Mouse (Mus musculus) embryonic facial prominence, embryonic 12.5 days (tissue): ENCODE data around the gene Pdpk1. TPM values are rescaled to one million over a fixed set of nuclear protein-coding genes. Genes with fewer than 3 reads are reported as not detected.

Experiments
- ATAC-seq: fragments of 200-750 bp; cut with Nextera tagmentation; 2 replicates; pipeline ENCODE4 v1.8.0; 2017; ENCODE audit not compliant: insufficient number of reproducible peaks, insufficient read depth, low FRiP score, low TSS enrichment
- H3K27ac ChIP-seq: fragments of 300-500 bp; sonication (generic); 2 replicates; pipeline ENCODE4 v1.5.1; 2016; ENCODE audit warnings: mild to moderate bottlenecking
- H3K27me3 ChIP-seq: fragments of 300-500 bp; sonication (generic); 2 replicates; pipeline ENCODE4 v1.6.1; 2016; ENCODE audit warnings: mild to moderate bottlenecking, moderate library complexity
- H3K36me3 ChIP-seq: fragments of 300-500 bp; sonication (generic); 2 replicates; pipeline ENCODE4 v1.6.1; 2016; ENCODE audit warnings: mild to moderate bottlenecking
- H3K4me1 ChIP-seq: fragments of 300-500 bp; sonication (generic); 2 replicates; pipeline ENCODE4 v1.6.1; 2016
- H3K4me2 ChIP-seq: fragments of 300-500 bp; sonication (generic); replicated peaks from 2 replicates; pipeline ENCODE4 v1.6.1; 2016; ENCODE audit warnings: mild to moderate bottlenecking, moderate library complexity
- H3K4me3 ChIP-seq: fragments of 300-500 bp; sonication (generic); 2 replicates; pipeline ENCODE4 v1.5.1; 2016; ENCODE audit warnings: mild to moderate bottlenecking
- H3K9ac ChIP-seq: fragments of 300-500 bp; sonication (generic); 2 replicates; pipeline ENCODE4 v1.6.1; 2016; ENCODE audit warnings: mild to moderate bottlenecking, moderate library complexity
- H3K9me3 ChIP-seq: fragments of 300-500 bp; sonication (generic); 2 replicates; pipeline ENCODE4 v1.6.1; 2016; ENCODE audit warnings: mild to moderate bottlenecking, moderate library complexity
- WGBS: fragments of 180-500 bp; shearing (Covaris S2); methylation state at CpG from one replicate; pipeline ENCODE4 v1.1.7; 2016; 5-methylcytosine and 5-hydroxymethylcytosine counted together
- polyA plus RNA-seq: library from polyadenylated mRNA; unstranded; fragments of >200 nt; fragmentation: Nextera tagmentation; extraction: Ambion mirVana; gene quantifications from 2 replicates; pipeline ENCODE4 v1.2.1, GENCODE M21; 2016

The Pdpk1 gene
- 37.6 and 38.6 TPM in 2 replicates for polyA plus RNA-seq

DNA sequence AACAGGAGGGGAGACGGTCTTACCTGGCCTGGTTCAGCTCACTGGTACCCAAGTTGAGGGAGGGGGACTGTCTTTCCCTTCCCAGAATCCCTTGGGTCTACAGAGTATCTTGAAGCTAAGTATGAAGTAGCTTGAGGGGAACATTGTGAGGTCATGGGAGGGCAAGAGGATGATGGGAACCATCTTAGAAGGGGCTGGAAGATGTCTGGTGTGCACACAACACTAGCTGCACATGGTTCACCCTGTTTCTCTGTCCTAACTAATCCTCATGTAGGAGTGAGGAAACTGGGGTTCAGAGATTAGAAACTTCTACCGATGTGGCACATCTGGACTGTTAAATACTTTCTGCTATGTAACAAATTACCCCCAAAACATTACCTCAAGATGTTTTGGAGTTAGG is at the start of gene Pdpk1:
Gene Pdpk1, minus strand, starts transcription at position 101 of the 400 bp plus-strand sequence.
- Histone ChIP-seq H3K9me3 (no peaks in the 10 kb centered on the region), H3K9ac (peak within 1 kb of the TSS; percentile 42), H3K4me3 (peak within 1 kb of the TSS; percentile 34), H3K36me3 (peaks cover 3% of the 10 kb centered on the region), H3K4me1 (peaks cover 11% of the 10 kb centered on the region; the same call in 1 of the 2 replicates), H3K27me3 (no peaks in the 10 kb centered on the region), H3K4me2 (peak within 1 kb of the TSS; percentile 77), H3K27ac (no peak within 1 kb of the TSS)
- ATAC-seq = no peak
- WGBS = 86% methylated on average over 2 of the region's 2 CpGs

GRCm38 (mm10) chr17:24199741-24200140 is 49.0 kb upstream of the Pdpk1 start:
- Histone ChIP-seq H3K4me3 (no peak overlapping the region), H3K27ac (no peak overlapping the region), H3K27me3 (no peaks in the 10 kb centered on the region), H3K4me2 (no peak overlapping the region), H3K9me3 (no peaks in the 10 kb centered on the region), H3K36me3 (no peaks in the 10 kb centered on the region), H3K9ac (no peak overlapping the region), H3K4me1 (peaks cover 17% of the 10 kb centered on the region)
- 69% methylated on average over 4 of the region's 4 CpGs for whole genome bisulfite sequencing
- ATAC-seq = no peak

DNA sequence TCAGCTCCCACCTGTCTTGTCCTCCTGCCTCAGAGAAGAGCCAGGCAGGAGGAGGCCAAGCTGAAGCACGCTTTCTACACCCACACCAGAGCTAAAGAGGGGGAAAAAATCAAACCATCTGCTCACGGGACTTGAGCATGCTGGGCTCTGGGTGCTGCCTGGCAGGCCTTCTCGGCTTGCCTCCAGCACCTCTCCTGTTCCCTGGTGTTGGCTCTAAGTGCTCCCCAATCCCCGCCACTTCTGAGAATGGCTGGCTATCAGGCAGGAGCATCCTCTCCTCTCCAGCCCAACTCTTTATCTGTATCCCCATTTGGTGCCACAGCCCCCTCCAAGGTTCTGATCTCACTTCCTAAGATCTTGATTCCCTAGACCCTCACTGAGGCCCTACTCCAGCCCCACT is 48.5 kb upstream of the Pdpk1 start:
- no peak for ATAC-seq
- WGBS = 77% methylated on average over 4 of the region's 4 CpGs
- Histone ChIP-seq H3K4me1 (peaks cover 15% of the 10 kb centered on the region), H3K9ac (no peak overlapping the region), H3K27ac (no peak overlapping the region), H3K27me3 (no peaks in the 10 kb centered on the region), H3K4me3 (no peak overlapping the region), H3K9me3 (no peaks in the 10 kb centered on the region), H3K4me2 (no peak overlapping the region), H3K36me3 (no peaks in the 10 kb centered on the region)

GRCm38 (mm10) chr17:24197032-24197824 is 46.5 kb upstream of the Pdpk1 start:
- H3K27me3 ChIP-seq = no peaks in the 10 kb centered on the region
- H3K9me3 ChIP-seq = no peaks in the 10 kb centered on the region
- no peak for ATAC-seq
- H3K9ac ChIP-seq = no peak overlapping the region
- 73% methylated on average over 15 of the region's 15 CpGs for WGBS
- H3K4me2 ChIP-seq = no peak overlapping the region
- H3K27ac ChIP-seq = no peak overlapping the region
- H3K4me1 ChIP-seq = peaks cover 7% of the 10 kb centered on the region
- no peak overlapping the region for H3K4me3 ChIP-seq
- no peaks in the 10 kb centered on the region for H3K36me3 ChIP-seq

GRCm38 (mm10) chr17:24195349-24195748 is 44.6 kb upstream of the Pdpk1 start:
- WGBS = 62% methylated on average over 2 of the region's 2 CpGs
- ATAC-seq = no peak
- H3K9ac ChIP-seq = no peak overlapping the region

GRCm38 (mm10) chr17:24193769-24194168 is 43.0 kb upstream of the Pdpk1 start:
- no peak overlapping the region for H3K4me2 ChIP-seq
- H3K4me3 ChIP-seq = no peak overlapping the region
- 79% methylated on average over 5 of the region's 5 CpGs for WGBS
- peaks cover 7% of the 10 kb centered on the region for H3K4me1 ChIP-seq
- ATAC-seq = no peak
- H3K36me3 ChIP-seq = peaks cover 1% of the 10 kb centered on the region
- H3K27me3 ChIP-seq = no peaks in the 10 kb centered on the region
- no peak overlapping the region for H3K27ac ChIP-seq
- H3K9me3 ChIP-seq = no peaks in the 10 kb centered on the region
- no peak overlapping the region for H3K9ac ChIP-seq

More at GRCm38 (mm10) chr17:24195349-24195748, 44.6 kb upstream of the Pdpk1 start:
- peaks cover 7% of the 10 kb centered on the region for H3K4me1 ChIP-seq
- H3K4me2 ChIP-seq = no peak overlapping the region
- no peaks in the 10 kb centered on the region for H3K36me3 ChIP-seq
- H3K9me3 ChIP-seq = no peaks in the 10 kb centered on the region
- no peak overlapping the region for H3K27ac ChIP-seq
- H3K4me3 ChIP-seq = no peak overlapping the region
- H3K27me3 ChIP-seq = no peaks in the 10 kb centered on the region

DNA sequence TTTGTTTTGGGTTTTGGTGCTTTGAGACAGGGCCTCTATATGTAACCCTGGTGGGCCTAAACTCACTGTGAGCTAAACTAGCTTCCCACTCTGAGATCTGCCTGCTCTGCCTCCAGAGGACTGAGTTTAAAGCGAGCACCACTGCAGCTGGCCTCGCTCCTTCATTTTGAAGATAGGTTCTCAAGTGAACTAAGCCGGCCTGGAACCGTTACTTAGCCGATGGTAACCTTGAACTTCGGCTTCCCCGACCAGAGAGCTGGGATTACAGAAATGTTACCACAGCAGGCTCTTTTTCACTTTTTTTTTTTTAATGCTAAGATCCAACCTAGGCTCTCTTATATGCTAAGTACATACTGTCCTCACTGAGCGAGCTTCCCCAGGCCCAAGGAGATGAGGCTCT is 42.5 kb upstream of the Pdpk1 start:
- 84% methylated on average over 8 of the region's 8 CpGs for WGBS
- peaks cover 7% of the 10 kb centered on the region for H3K4me1 ChIP-seq
- H3K9ac ChIP-seq = no peak overlapping the region

GRCm38 (mm10) chr17:24192848-24193247 is 42.1 kb upstream of the Pdpk1 start:
- Histone ChIP-seq H3K27me3 (no peaks in the 10 kb centered on the region), H3K4me1 (peaks cover 7% of the 10 kb centered on the region), H3K4me2 (no peak overlapping the region), H3K27ac (no peak overlapping the region), H3K9me3 (no peaks in the 10 kb centered on the region), H3K4me3 (no peak overlapping the region), H3K36me3 (peaks cover 4% of the 10 kb centered on the region), H3K9ac (no peak overlapping the region)
- WGBS = 72% methylated on average over 8 of the region's 8 CpGs
- ATAC-seq = no peak

More for the DNA sequence above, 42.5 kb upstream of the Pdpk1 start:
- Histone ChIP-seq H3K36me3 (peaks cover 4% of the 10 kb centered on the region), H3K4me3 (no peak overlapping the region), H3K4me2 (no peak overlapping the region), H3K27me3 (no peaks in the 10 kb centered on the region), H3K27ac (no peak overlapping the region), H3K9me3 (no peaks in the 10 kb centered on the region)
- ATAC-seq = no peak

GRCm38 (mm10) chr17:24191481-24191880 is 40.8 kb upstream of the Pdpk1 start:
- Histone ChIP-seq H3K4me2 (no peak overlapping the region), H3K4me3 (no peak overlapping the region), H3K9me3 (no peaks in the 10 kb centered on the region), H3K27ac (no peak overlapping the region), H3K27me3 (no peaks in the 10 kb centered on the region), H3K36me3 (peaks cover 4% of the 10 kb centered on the region), H3K4me1 (peaks cover 7% of the 10 kb centered on the region), H3K9ac (no peak overlapping the region)
- ATAC-seq = no peak
- WGBS = 76% methylated on average over 4 of the region's 4 CpGs

DNA sequence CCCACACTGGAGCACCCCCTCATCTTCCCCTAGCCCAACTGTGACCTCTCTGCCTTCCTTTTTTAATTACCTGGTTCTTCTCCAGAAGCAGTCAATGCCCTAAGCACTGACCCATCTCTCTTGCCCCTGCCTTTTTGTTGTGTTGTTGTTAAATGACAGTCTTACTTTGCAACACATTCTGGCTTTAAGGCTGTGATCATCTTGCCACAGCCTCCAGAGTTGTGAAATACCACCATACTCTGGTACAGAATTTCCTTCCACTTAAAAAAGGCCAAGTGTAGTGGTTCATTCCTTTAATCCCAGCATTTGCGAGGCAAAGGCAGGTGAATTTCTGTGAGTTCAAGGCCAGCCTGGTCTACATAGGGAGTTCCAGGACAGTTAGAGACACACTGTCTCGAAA is 40.2 kb upstream of the Pdpk1 start:
- Histone ChIP-seq H3K4me3 (no peak overlapping the region), H3K27me3 (no peaks in the 10 kb centered on the region), H3K9ac (no peak overlapping the region), H3K27ac (no peak overlapping the region), H3K9me3 (no peaks in the 10 kb centered on the region), H3K4me2 (no peak overlapping the region), H3K36me3 (peaks cover 6% of the 10 kb centered on the region), H3K4me1 (peaks cover 7% of the 10 kb centered on the region)
- ATAC-seq = no peak
- WGBS = 78% methylated on average over 2 of the region's 2 CpGs

DNA sequence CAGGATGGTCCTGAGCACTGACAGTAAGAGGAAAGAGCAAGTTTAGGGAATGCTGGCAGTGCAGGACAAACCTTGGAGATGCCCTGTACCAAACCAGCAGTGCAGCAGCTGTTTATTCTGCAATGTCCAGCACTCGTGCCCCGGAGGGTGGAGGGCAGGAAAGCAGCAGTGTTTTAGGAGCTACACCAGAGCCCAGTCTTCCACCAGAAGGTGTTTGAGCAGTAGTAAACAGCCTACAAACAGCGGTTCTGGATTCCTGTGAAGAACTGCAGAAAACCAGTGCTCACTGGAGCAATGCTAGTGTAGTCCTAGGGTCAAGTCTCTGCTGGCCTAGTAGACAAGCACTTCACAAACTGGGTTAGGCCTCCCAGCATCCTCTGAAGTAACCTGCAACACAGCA is 23.5 kb upstream of the Pdpk1 start:
- Histone ChIP-seq H3K4me1 (peaks cover 5% of the 10 kb centered on the region; the same call in 1 of the 2 replicates), H3K9me3 (no peaks in the 10 kb centered on the region), H3K27me3 (no peaks in the 10 kb centered on the region), H3K9ac (no peak overlapping the region), H3K4me2 (no peak overlapping the region), H3K27ac (no peak overlapping the region), H3K4me3 (no peak overlapping the region), H3K36me3 (no peaks in the 10 kb centered on the region)
- 77% methylated on average over 3 of the region's 3 CpGs for WGBS
- ATAC-seq = no peak

- WGBS = 3% methylated on average over 3 of the region's 3 CpGs
- Histone ChIP-seq H3K4me3 (no peak overlapping the region), H3K36me3 (no peaks in the 10 kb centered on the region), H3K27me3 (no peaks in the 10 kb centered on the region), H3K4me2 (no peak overlapping the region), H3K27ac (no peak overlapping the region), H3K4me1 (peaks cover 5% of the 10 kb centered on the region; the same call in 1 of the 2 replicates), H3K9me3 (no peaks in the 10 kb centered on the region), H3K9ac (no peak overlapping the region)
- no peak for ATAC-seq
Measured at GRCm38 (mm10) chr17:24173423-24173822, 22.7 kb upstream of the Pdpk1 start.
